Mouse (Mus musculus): ENCODE data around the gene Bnip2. TPM values are rescaled to one million over a fixed set of nuclear protein-coding genes. Genes with fewer than 3 reads are reported as not detected.

The Bnip2 gene
- polyA plus RNA-seq, 1 experiment from 2014 or later = 120 TPM

GRCm38 (mm10) chr9:70006984-70007383 is 17.7 kb downstream of the Bnip2 start:
- H3K9ac ChIP-seq (ENCODE audit: low read length) = no peak overlapping the region
- no peak overlapping the region for H3K27ac ChIP-seq (ENCODE audit: low read length)
- H3K9me3 ChIP-seq (ENCODE audit: control insufficient read depth, low read length) = no peaks in the 10 kb centered on the region
- ATAC-seq (ENCODE audit: low read depth) = no peak
- 0 out of 2 replicates have a peak, but pooled peaks cover 1% of the 10 kb centered on the region for H3K4me1 ChIP-seq (replicated peaks; ENCODE audit: control insufficient read depth, insufficient read depth, low read length)
- 74% methylated on average over 5 of the region's 5 CpGs for WGBS
- H3K27me3 ChIP-seq (ENCODE audit: control insufficient read depth, insufficient read depth, low read depth, low read length) = no peaks in the 10 kb centered on the region
- no peak overlapping the region for H3K4me3 ChIP-seq (ENCODE audit: low read length)
- H3K36me3 ChIP-seq (ENCODE audit: control insufficient read depth, insufficient read depth, low read length) = peaks cover 27% of the 10 kb centered on the region
- no peak overlapping the region for H3K4me2 ChIP-seq (ENCODE audit: low read depth, low read length)

DNA sequence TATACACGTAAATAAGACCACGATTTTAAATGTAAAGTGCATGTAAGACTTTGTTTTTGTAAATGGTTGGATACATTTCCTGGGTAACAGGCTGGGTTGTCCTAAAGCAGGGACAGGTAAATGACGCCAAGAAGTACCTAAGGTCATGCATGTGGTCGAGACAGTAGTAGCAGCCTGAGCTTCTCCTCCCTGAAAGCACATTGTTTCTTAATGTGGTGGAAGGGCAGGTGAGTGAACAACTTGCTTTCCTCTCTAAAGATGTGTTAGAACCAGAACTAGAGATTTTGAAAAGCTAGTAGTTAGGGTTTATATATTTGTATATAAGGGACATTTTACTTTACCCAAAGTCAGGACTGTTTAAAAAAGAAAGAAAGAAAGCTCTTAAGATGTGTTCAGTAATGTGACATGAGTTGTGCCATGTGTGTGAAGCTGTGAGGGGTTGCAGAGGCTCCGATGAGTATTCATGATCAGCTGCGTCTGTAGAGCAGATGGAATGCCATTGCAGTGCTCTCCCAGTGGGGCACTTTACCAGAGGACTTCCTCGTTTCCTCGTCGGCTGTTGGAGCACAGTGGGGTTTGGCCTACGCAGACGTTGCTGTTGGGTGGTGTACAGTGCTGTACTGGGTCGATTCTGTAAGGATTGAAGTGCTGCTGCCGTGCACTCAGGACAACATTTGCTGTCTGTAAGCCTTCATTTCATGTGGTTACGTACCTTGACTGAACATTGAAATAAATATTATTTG is 18.4 kb downstream of the Bnip2 start:
- H3K4me1 ChIP-seq (replicated peaks; ENCODE audit: control insufficient read depth, insufficient read depth, low read length) = 0 out of 2 replicates have a peak, but pooled peaks cover 2% of the 10 kb centered on the region
- H3K4me2 ChIP-seq (ENCODE audit: low read depth, low read length) = no peak overlapping the region
- H3K9me3 ChIP-seq (ENCODE audit: control insufficient read depth, low read length) = no peaks in the 10 kb centered on the region
- no peak overlapping the region for H3K27ac ChIP-seq (ENCODE audit: low read length)
- no peak overlapping the region for H3K4me3 ChIP-seq (ENCODE audit: low read length)
- ATAC-seq (ENCODE audit: low read depth) = no peak
- H3K36me3 ChIP-seq (ENCODE audit: control insufficient read depth, insufficient read depth, low read length) = peaks cover 22% of the 10 kb centered on the region; the same call in 1 of the 2 replicates
- no peaks in the 10 kb centered on the region for H3K27me3 ChIP-seq (ENCODE audit: control insufficient read depth, insufficient read depth, low read depth, low read length)
- 88% methylated on average over 14 of the region's 14 CpGs for WGBS
- H3K9ac ChIP-seq (ENCODE audit: low read length) = no peak overlapping the region

- Histone ChIP-seq H3K4me3 (ENCODE audit: low read length) (no peak overlapping the region), H3K9me3 (ENCODE audit: control insufficient read depth, low read length) (no peaks in the 10 kb centered on the region), H3K36me3 (ENCODE audit: control insufficient read depth, insufficient read depth, low read length) (peaks cover 9% of the 10 kb centered on the region; the same call in 1 of the 2 replicates), H3K4me2 (ENCODE audit: low read depth, low read length) (no peak overlapping the region), H3K27me3 (ENCODE audit: control insufficient read depth, insufficient read depth, low read depth, low read length) (no peaks in the 10 kb centered on the region), H3K27ac (ENCODE audit: low read length) (no peak overlapping the region), H3K9ac (ENCODE audit: low read length) (no peak overlapping the region), H3K4me1 (replicated peaks; ENCODE audit: control insufficient read depth, insufficient read depth, low read length) (peaks cover 15% of the 10 kb centered on the region)
- no peak for ATAC-seq (ENCODE audit: low read depth)
- WGBS = 72% methylated on average over 8 of the region's 8 CpGs
Observed at GRCm38 (mm10) chr9:70009754-70010304, 20.6 kb downstream of the Bnip2 start.

DNA sequence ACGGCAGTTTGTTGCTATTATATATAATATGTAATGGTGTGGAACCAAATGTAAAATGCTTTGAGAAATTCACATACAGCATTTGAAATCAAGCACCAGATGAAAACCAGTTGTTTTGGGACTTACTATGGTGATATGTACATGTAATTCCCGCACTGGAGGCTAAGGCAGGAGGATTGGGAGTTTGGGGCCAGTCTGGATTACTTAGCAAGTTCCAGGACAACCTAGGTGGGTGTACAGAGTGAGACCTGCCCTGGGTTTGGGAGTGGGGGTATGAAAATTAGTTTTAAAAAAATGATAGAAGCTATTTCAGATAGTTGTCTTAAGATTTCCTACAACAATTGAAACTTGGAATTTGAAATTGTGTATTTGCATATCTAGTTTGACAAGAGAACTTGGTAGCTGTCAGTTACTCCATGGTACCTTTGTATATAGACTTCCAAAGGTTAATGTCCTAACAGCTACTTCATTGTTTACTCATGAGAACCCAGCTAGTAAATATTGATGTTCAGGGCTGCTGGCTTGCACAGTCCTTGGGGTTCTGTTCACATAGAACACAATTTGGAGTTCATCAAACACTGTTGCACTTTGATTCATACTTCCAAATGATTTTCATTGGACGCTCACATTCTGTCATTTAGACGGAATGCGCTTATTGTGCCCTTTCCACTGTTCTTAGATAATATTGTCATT is 21.7 kb downstream of the Bnip2 start:
- Histone ChIP-seq H3K9me3 (ENCODE audit: control insufficient read depth, low read length) (no peaks in the 10 kb centered on the region), H3K4me2 (ENCODE audit: low read depth, low read length) (no peak overlapping the region), H3K36me3 (ENCODE audit: control insufficient read depth, insufficient read depth, low read length) (peaks cover 11% of the 10 kb centered on the region; the same call in 1 of the 2 replicates), H3K9ac (ENCODE audit: low read length) (no peak overlapping the region), H3K4me1 (replicated peaks; ENCODE audit: control insufficient read depth, insufficient read depth, low read length) (peaks cover 15% of the 10 kb centered on the region), H3K4me3 (ENCODE audit: low read length) (no peak overlapping the region), H3K27ac (ENCODE audit: low read length) (no peak overlapping the region), H3K27me3 (ENCODE audit: control insufficient read depth, insufficient read depth, low read depth, low read length) (no peaks in the 10 kb centered on the region)
- WGBS = 94% methylated on average over 5 of the region's 5 CpGs
- ATAC-seq (ENCODE audit: low read depth) = no peak

- Histone ChIP-seq H3K9me3 (ENCODE audit: control insufficient read depth, low read length) (no peaks in the 10 kb centered on the region), H3K9ac (ENCODE audit: low read length) (peak overlapping the region; percentile 87), H3K4me1 (replicated peaks; ENCODE audit: control insufficient read depth, insufficient read depth, low read length) (peaks cover 15% of the 10 kb centered on the region), H3K27ac (ENCODE audit: low read length) (peak overlapping the region; percentile 73; the same call in 1 of the 2 replicates), H3K36me3 (ENCODE audit: control insufficient read depth, insufficient read depth, low read length) (peaks cover 11% of the 10 kb centered on the region; the same call in 1 of the 2 replicates), H3K4me2 (ENCODE audit: low read depth, low read length) (peak overlapping the region; percentile 62), H3K27me3 (ENCODE audit: control insufficient read depth, insufficient read depth, low read depth, low read length) (no peaks in the 10 kb centered on the region), H3K4me3 (ENCODE audit: low read length) (peak overlapping the region; percentile 78)
- peak; percentile 18 for ATAC-seq (ENCODE audit: low read depth)
- WGBS = 53% methylated on average over 14 of the region's 14 CpGs
Observed at GRCm38 (mm10) chr9:70011537-70012407, 22.5 kb downstream of the Bnip2 start.

DNA sequence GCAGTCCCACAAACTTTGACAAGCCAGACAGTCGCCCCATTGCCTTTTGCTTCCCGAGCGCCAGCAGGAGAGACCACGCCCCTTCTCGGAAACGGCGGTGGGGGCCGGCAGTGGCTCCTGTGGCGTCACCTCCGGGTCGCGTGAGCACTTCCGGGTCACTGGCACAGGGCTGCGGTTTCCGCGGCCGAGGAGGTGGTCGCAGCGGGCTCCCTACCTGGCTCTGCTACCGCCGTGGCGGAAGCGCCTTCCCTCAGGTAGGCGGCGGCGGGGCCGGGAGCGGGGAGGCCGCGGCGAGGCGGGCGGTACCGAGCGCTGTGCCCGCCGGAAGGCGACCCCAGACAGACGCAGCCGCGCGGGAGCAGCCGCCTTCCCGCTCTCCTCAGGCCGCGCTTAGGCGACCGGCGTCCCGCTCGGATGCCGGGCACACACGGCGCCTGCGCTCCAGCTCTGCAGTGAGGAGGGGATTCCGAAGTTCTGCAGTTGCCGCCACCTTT is 23.2 kb downstream of the Bnip2 start, which contains the start of gene Gtf2a2:
Gene Gtf2a2 (plus strand): TSS at position 143 of the 494 bp plus-strand sequence.
- peaks cover 9% of the 10 kb centered on the region; the same call in 1 of the 2 replicates for H3K36me3 ChIP-seq (ENCODE audit: control insufficient read depth, insufficient read depth, low read length)
- H3K9me3 ChIP-seq (ENCODE audit: control insufficient read depth, low read length) = no peaks in the 10 kb centered on the region
- H3K4me3 ChIP-seq (ENCODE audit: low read length) = peak within 1 kb of the TSS; percentile 78
- peaks cover 15% of the 10 kb centered on the region for H3K4me1 ChIP-seq (replicated peaks; ENCODE audit: control insufficient read depth, insufficient read depth, low read length)
- H3K4me2 ChIP-seq (ENCODE audit: low read depth, low read length) = peak within 1 kb of the TSS; percentile 82
- WGBS = under 1% methylated on average over 51 of the region's 57 CpGs
- H3K27me3 ChIP-seq (ENCODE audit: control insufficient read depth, insufficient read depth, low read depth, low read length) = no peaks in the 10 kb centered on the region
- peak; percentile 98 for ATAC-seq (ENCODE audit: low read depth)
- H3K27ac ChIP-seq (ENCODE audit: low read length) = peak within 1 kb of the TSS; percentile 85
- peak within 1 kb of the TSS; percentile 87 for H3K9ac ChIP-seq (ENCODE audit: low read length)

DNA sequence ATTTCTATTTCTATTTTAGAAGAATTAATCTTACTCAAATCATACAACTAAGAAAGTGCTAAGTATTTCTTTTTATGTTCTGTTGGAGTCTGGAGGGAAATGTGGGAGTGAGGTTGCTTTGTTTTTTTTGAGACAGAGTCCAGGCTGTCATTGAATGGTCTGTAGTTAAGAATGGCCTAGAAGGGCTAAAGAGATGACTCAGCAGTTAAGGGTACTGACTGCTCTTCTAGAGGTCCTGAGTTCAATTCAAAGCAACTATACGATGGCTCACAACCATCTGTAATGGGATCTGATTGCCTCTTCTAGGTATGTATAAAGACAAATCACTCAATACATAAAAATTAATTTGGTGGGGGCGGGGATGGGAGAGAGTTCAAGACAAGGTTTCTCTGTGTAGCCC is 26.4 kb downstream of the Bnip2 start:
- Histone ChIP-seq H3K36me3 (ENCODE audit: control insufficient read depth, insufficient read depth, low read length) (peaks cover 9% of the 10 kb centered on the region; the same call in 1 of the 2 replicates), H3K4me1 (replicated peaks; ENCODE audit: control insufficient read depth, insufficient read depth, low read length) (peaks cover 15% of the 10 kb centered on the region), H3K4me2 (ENCODE audit: low read depth, low read length) (no peak overlapping the region), H3K9me3 (ENCODE audit: control insufficient read depth, low read length) (no peaks in the 10 kb centered on the region), H3K27me3 (ENCODE audit: control insufficient read depth, insufficient read depth, low read depth, low read length) (no peaks in the 10 kb centered on the region), H3K27ac (ENCODE audit: low read length) (no peak overlapping the region), H3K9ac (ENCODE audit: low read length) (no peak overlapping the region), H3K4me3 (ENCODE audit: low read length) (no peak overlapping the region)
- no peak for ATAC-seq (ENCODE audit: low read depth)
- WGBS = 93% methylated on average over 2 of the region's 2 CpGs

- Histone ChIP-seq H3K36me3 (ENCODE audit: control insufficient read depth, insufficient read depth, low read length) (peaks cover 11% of the 10 kb centered on the region; the same call in 1 of the 2 replicates), H3K4me2 (ENCODE audit: low read depth, low read length) (no peak overlapping the region), H3K9ac (ENCODE audit: low read length) (no peak overlapping the region), H3K27ac (ENCODE audit: low read length) (no peak overlapping the region), H3K4me3 (ENCODE audit: low read length) (no peak overlapping the region), H3K27me3 (ENCODE audit: control insufficient read depth, insufficient read depth, low read depth, low read length) (no peaks in the 10 kb centered on the region), H3K4me1 (replicated peaks; ENCODE audit: control insufficient read depth, insufficient read depth, low read length) (peaks cover 4% of the 10 kb centered on the region), H3K9me3 (ENCODE audit: control insufficient read depth, low read length) (no peaks in the 10 kb centered on the region)
- no peak for ATAC-seq (ENCODE audit: low read depth)
Observed at GRCm38 (mm10) chr9:70018879-70019278, 29.6 kb downstream of the Bnip2 start.

All from lung, embryonic 16.5 days (tissue).